Mouse (Mus musculus): ENCODE measurements around the gene Spo11.

The Spo11 gene

DNA sequence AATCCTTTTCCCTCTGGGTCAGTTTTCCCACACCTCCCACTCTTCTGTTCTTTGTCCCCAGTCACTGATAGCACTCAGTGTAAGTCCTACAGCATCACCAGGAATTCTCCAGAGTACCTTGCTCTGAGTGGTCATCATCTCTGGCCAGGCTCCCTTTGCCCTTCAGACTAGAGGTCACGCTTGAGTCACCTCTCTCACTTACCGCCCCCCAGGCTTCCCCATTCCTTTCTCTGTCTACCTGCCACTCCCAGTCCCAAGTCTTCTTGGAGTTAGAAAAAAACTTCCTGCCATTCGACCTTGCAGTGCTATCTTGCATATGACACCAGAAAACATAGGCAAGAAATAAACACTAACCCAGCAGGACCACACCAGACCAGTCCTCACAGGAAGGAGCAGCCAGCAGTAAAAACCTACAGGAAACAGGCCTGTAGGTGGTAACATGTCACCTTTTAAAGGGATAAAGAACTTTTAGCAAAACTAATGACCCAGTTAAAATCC lies 32.8 kb downstream of the Spo11 start:
- no peak for DNase-seq

- DNase-seq = no peak
Measured at GRCm38 (mm10) chr2:173011440-173011839, 33.9 kb downstream of the Spo11 start.

- no peak for DNase-seq
Measured at GRCm38 (mm10) chr2:173014741-173015287, 37.3 kb downstream of the Spo11 start.

GRCm38 (mm10) chr2:173017940-173018339 lies 40.4 kb downstream of the Spo11 start:
- no peak for DNase-seq

- DNase-seq = peak; percentile 57
Measured at GRCm38 (mm10) chr2:173018618-173019017, 41.1 kb downstream of the Spo11 start.

- no peak for DNase-seq
Measured at GRCm38 (mm10) chr2:173019322-173019721, 41.8 kb downstream of the Spo11 start.

DNA sequence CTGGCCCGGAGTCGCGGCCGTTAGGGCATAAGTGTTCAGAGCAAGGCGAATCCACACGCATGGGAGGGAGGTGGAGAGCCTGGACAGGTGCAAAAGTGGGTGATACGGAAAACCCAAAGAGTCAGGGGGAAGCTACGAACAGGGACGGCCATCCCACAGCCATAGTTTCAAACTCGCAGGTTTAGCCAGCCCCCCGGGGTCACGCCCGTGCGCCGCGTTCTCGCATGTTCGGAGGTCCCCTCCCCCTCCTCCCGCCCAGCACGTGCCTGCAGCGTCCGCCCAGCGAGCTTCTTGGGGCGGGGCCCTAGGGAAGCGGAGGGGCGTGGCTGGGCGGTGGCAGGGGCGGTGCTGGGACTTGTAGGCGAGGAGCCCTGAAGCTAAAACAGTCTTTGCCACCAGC lies 42.3 kb downstream of the Spo11 start:
- DNase-seq = peak; percentile 90

DNA sequence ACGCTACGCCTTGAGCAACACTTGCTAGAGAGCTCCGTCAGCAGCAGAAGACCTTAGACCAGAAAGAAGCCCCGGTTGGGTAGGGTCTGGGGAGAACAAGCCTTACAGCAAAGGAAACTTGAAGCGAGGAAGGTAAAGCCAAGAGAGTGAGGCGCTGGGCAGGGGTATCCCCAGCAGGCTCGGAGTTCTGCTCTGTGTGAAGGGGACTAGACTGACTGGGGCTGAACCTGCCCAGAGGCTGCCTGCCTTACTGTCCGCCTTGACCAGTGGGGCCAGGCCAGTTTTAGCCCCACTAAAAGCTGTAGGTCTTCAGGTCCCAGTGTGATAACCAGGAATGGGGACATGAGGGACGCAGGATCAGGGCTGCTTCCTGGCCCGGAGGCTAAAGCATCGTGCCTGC lies 42.9 kb downstream of the Spo11 start, which contains the start of gene Rbm38:
Gene Rbm38 (plus strand): TSS at position 69 of the 400 bp plus-strand sequence.
- no peak for DNase-seq

- DNase-seq = peak; percentile 86
Measured at GRCm38 (mm10) chr2:173021633-173022055, 44.1 kb downstream of the Spo11 start.

DNA sequence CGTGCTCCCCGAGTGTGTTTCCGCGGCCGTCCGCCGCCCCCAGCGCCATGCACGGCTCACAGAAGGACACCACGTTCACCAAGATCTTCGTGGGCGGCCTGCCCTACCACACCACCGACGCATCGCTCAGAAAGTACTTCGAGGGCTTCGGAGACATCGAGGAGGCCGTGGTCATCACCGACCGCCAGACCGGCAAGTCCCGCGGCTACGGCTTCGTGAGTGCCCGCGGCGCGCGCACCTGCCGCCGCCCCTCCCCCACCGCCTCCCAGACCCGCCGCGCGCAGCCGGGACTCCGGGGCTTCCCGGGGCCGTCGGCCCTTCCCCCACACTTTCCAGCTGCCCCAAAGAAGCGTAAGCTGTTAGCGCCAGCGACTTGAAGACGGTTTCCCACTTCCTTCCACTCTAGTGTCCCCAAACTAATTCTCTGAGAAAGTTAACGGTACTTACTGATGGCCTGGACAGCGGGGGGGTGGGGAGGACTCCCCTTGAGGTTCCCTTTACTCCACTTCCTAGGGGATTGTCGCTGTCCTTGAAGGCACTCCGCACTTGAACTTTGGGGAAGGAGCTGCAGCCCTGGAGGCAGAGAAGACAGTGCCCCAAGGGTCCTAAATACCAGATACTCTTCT lies 44.7 kb downstream of the Spo11 start:
- DNase-seq = no peak

GRCm38 (mm10) chr2:173022813-173023212 lies 45.3 kb downstream of the Spo11 start:
- no peak for DNase-seq

DNA sequence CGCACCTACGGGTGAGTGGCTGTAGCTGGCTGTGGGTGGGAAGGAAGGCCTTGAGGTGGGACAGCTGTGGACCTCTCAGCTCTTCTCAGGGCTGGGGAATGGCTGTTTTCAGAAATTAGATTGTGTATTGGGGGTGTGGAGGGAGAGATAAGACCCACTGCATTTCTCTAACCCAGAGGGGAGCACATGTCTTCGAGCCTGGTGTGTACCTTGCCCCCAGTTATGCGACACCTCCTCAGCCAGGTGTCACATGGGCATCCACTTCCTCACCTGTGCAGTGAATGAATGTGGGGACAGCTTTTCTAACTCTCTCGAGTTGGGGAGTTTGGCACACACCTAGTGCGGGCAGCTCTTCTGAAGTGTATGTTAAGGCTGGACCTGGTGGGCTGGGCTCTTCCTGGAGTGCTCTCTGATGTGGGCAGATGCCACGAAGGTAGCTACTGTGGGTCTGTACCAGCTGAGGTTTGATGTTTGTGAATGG lies 45.9 kb downstream of the Spo11 start:
- DNase-seq = no peak

DNA sequence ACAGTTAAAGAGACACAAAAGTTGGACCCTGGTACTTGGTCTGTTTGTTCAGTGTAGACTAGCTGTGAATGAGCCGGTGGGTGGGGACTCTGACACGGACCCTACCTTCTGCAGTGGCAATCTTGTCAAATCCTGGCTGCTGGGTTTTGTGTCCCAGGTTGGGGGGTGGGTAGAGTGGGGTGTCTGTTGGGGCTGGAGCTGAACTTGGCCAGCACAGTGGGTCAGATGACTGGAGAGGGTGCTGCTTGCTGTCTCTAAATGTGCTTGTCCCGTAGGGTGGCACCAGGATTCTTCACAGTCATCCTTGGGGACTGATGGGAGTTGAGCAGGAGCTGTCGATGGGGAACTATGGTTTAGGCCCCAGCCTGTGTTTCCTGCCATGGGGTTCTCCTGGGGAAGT lies 46.5 kb downstream of the Spo11 start:
- DNase-seq = no peak

GRCm38 (mm10) chr2:173024392-173024791 lies 46.9 kb downstream of the Spo11 start:
- no peak for DNase-seq

- no peak for DNase-seq
Measured at GRCm38 (mm10) chr2:173024938-173025337, 47.4 kb downstream of the Spo11 start.

DNA sequence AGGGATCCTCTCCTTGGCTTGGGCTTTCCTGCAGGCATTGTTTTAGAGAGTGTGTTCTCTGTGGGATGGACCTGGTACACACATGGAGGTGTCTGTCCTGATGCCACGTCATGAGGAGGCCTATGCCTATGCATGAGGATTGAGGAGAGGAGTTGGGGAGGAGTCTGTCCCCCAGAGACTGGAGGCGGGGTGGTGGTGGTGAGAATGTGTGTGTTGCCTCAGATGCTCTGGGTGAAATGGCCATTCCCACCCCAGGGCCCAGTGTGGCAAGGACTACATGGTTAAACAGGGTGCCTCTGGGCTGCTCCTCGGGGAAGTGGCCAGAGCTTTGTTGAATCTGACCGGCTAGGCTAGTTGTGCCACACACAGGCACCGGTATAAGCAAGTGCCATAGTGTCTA lies 48.8 kb downstream of the Spo11 start:
- no peak for DNase-seq

DNA sequence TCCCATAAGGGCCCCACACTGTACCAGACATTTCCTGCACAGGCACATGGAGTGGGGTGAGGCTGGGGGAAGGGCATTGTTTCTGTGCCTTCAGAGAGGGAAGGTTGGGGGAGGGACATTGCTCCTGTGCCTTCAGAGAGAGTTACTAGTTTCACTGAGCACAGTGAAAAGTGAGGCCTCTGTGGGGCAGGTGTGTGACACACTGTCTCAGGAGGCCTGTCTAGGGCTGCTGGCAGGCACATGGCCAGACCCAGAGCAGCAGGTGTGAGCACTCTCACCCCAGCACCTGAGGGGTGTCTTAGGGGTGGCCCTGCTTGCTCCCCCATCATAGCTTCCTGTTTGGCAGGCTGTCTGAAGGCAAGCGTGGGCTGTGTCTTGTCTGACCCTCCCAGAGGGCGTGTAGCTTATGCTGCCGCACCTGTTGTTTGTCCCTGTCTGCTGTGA lies 49.2 kb downstream of the Spo11 start:
- DNase-seq = no peak

GRCm38 (mm10) chr2:173027169-173027823 lies 49.8 kb downstream of the Spo11 start:
- DNase-seq = no peak

GRCm38 (mm10) chr2:173027824-173028495 lies 50.5 kb downstream of the Spo11 start:
- DNase-seq = no peak

GRCm38 (mm10) chr2:173028508-173029031 lies 51.1 kb downstream of the Spo11 start:
- no peak for DNase-seq

- no peak for DNase-seq
Measured at GRCm38 (mm10) chr2:173030591-173031338, 53.3 kb downstream of the Spo11 start.

GRCm38 (mm10) chr2:173033531-173033930 lies 56.0 kb downstream of the Spo11 start:
- no peak for DNase-seq
